Mouse (Mus musculus) midbrain, postnatal 0 days (tissue): ENCODE measurements around the gene Dkk2. TPM values are rescaled to one million over a fixed set of nuclear protein-coding genes. Genes with fewer than 3 reads are reported as not detected.

ENCODE experiments used
- ATAC-seq: fragments of 200-750 bp; cut with Nextera tagmentation; 2 replicates; pipeline ENCODE4 v1.8.0; 2017; ENCODE audit warnings: moderate number of reproducible peaks, mild to moderate bottlenecking, moderate TSS enrichment, moderate library complexity; ENCODE audit not compliant: low FRiP score
- DNase-seq: peaks from one replicate; pipeline ENCODE4 v3.0.0-alpha.2; 2015; ENCODE audit warnings: low spot score
- H3K27ac ChIP-seq: fragments of 300-500 bp; sonication (generic); 2 replicates; pipeline ENCODE4 v1.5.1; 2014; ENCODE audit warnings: low read depth, mild to moderate bottlenecking, low read length, mixed read lengths
- H3K27me3 ChIP-seq: fragments of 300-500 bp; sonication (generic); 2 replicates; pipeline ENCODE4 v1.6.1; 2014; ENCODE audit warnings: low read length, control low read depth, mixed read lengths; ENCODE audit not compliant: insufficient read depth
- H3K36me3 ChIP-seq: fragments of 300-500 bp; sonication (generic); 2 replicates; pipeline ENCODE4 v1.6.1; 2014; ENCODE audit warnings: low read length, control low read depth, mixed read lengths; ENCODE audit not compliant: insufficient read depth
- H3K4me1 ChIP-seq: fragments of 300-500 bp; sonication (generic); 2 replicates; pipeline ENCODE4 v1.6.1; 2014; ENCODE audit warnings: mild to moderate bottlenecking, control low read depth, antibody characterized with exemption, low read length, mixed read lengths; ENCODE audit not compliant: insufficient read depth
- H3K4me2 ChIP-seq: fragments of 300-500 bp; sonication (generic); 2 replicates; pipeline ENCODE4 v1.6.1; 2014; ENCODE audit warnings: low read depth, mild to moderate bottlenecking, low read length, mixed read lengths; ENCODE audit not compliant: poor library complexity, severe bottlenecking
- H3K4me3 ChIP-seq: fragments of 300-500 bp; sonication (generic); 2 replicates; pipeline ENCODE4 v1.5.1; 2014; ENCODE audit warnings: low read depth, mild to moderate bottlenecking, low read length, moderate library complexity
- H3K9ac ChIP-seq: fragments of 300-500 bp; sonication (generic); replicated peaks from 2 replicates; pipeline ENCODE4 v1.6.1; 2014; ENCODE audit warnings: mild to moderate bottlenecking, low read length, moderate library complexity, mixed read lengths; ENCODE audit not compliant: poor library complexity, severe bottlenecking
- H3K9me3 ChIP-seq: fragments of 300-500 bp; sonication (generic); 2 replicates; pipeline ENCODE4 v1.6.1; 2016; ENCODE audit warnings: low read length, control low read depth
- CTCF ChIP-seq: IDR thresholded peaks from 2 replicates; pipeline ENCODE4 v1.5.1; 2016; ENCODE audit warnings: antibody characterized with exemption, mild to moderate bottlenecking
- WGBS: fragments of 180-500 bp; shearing (Covaris S2); extraction: QIAGEN DNeasy Blood & Tissue Kit; methylation state at CpG from one replicate; pipeline ENCODE4 v1.1.7; 2014; 5-methylcytosine and 5-hydroxymethylcytosine counted together
- polyA plus RNA-seq: library from polyadenylated mRNA; unstranded; fragments of >200 nt; fragmentation: Nextera tagmentation; extraction: Ambion mirVana; gene quantifications from 2 replicates; pipeline ENCODE4 v1.2.1, GENCODE M21; 2015
- total RNA-seq: library from RNA; depleted of rRNA; stranded (reverse); fragments of >200 nt; gene quantifications from 2 replicates; pipeline ENCODE4 v1.2.3, GENCODE M21; 2014

Gene Dkk2
- total and polyA plus RNA-seq, 2 experiments from 2014 or later, result 1.2 to 1.5 TPM

DNA sequence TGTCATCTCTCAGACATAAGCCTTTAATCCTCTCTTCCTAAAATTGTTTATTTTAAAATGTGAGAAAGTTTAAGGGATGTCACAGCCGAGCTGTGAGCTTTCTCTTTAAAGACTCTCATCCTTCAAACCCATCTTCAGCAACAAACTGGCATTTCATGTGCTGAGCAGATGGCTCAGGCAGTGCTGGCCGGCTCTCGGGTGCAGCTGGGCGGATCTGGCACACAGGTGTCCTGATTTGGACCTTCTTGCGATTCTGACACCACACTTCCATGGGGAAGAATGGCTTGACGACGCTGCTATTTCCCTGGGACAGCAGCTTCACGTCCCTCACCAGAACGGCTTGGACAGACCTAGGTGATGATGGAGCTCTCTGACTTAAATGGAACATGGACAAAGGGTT, 17.9 kb downstream of the Dkk2 start:
- Histone ChIP-seq H3K27ac (no peak overlapping the region), H3K4me3 (no peak overlapping the region), H3K4me2 (no peak overlapping the region), H3K27me3 (no peaks in the 10 kb centered on the region), H3K9ac (no peak overlapping the region), H3K9me3 (no peaks in the 10 kb centered on the region), H3K4me1 (no peaks in the 10 kb centered on the region), H3K36me3 (no peaks in the 10 kb centered on the region)
- DNase-seq, result peak; percentile 35
- no peak for TF ChIP-seq CTCF
- WGBS, result 68% methylated on average over 9 of the region's 9 CpGs
- ATAC-seq, result no peak

DNA sequence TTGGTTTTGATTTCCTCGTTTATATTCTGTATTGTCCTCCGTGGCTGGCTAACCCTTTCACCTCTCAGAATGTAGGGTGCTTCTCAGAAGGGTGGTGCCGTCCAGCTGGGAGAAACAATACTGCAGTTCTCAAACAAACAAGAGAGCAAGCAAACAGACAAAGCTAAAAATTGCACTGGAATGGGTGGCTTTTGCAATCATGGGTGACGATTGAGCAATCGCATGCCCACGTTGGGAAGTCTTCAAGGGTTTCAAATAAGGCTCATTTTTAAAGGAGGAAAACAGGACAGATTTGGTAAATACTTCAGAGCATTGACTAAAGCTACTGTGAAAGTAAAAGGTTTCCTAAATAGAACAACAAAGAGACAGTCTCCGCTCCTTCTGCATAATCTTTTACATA, 18.4 kb downstream of the Dkk2 start:
- no peak for TF ChIP-seq CTCF
- Histone ChIP-seq H3K27me3 (no peaks in the 10 kb centered on the region), H3K4me2 (no peak overlapping the region), H3K4me1 (no peaks in the 10 kb centered on the region), H3K4me3 (no peak overlapping the region), H3K9me3 (no peaks in the 10 kb centered on the region), H3K36me3 (no peaks in the 10 kb centered on the region), H3K9ac (no peak overlapping the region), H3K27ac (no peak overlapping the region)
- ATAC-seq (no peak), DNase-seq (no peak)
- WGBS, result 53% methylated on average over 7 of the region's 7 CpGs

DNA sequence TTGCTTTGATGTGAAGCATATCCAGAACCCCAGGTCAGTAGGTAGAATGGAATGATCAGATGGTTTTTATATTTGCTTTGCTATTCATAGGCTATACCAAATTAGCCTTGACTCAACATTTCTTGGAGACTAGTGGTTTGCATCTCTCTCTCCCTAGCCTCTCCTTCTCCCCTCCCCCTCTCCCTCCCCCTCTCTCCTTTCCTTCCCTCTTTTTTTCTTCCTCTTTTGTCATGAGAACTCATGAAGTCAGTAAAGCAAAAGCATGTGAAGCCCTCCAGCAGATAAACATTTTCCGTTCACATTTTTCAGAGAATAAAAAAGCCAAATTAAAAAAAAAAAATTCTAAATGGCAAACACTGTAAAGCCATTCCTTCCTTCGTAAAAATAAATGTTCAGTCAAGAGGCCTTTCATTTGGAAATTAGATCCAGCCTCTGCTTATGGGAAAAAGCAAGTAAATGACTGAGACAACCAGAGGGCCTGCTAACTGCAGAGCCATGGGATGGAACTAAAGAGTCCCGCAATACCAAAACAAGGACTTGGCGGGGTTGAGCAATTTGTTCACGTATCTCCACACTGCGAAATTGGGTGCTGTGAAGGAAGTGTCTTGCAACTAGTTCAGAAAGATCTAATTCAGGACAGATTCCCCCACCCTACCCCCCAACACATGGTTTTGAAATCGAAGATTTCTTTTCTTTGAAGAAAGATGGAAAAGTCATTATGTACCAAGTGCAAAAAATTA, 30.9 kb downstream of the Dkk2 start:
- Histone ChIP-seq H3K4me1 (no peaks in the 10 kb centered on the region), H3K27me3 (no peaks in the 10 kb centered on the region), H3K9ac (no peak overlapping the region), H3K36me3 (no peaks in the 10 kb centered on the region), H3K27ac (no peak overlapping the region), H3K4me2 (no peak overlapping the region), H3K4me3 (no peak overlapping the region), H3K9me3 (no peaks in the 10 kb centered on the region)
- 86% methylated on average over 7 of the region's 7 CpGs for WGBS
- DNase-seq (no peak), ATAC-seq (no peak)
- no peak for TF ChIP-seq CTCF

DNA sequence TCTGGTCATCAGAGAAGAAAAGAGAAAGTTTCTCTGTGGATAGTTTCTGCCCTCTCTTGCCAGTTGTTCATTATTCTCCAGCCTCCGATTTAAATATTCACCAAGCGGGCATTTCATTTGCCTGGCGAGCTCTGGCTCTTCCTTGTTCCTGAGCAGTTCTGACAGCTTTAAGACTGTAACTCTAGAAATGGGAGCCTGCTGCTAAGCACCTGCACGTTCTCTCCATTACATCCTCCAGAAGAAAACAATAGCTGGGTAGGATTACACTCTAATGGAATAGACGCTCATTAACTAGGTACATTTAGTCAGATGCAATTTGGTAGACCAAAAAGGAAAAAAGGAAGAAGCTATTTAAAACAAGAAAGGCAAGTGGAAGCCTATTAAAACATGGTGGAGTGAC, 36.3 kb downstream of the Dkk2 start:
- ATAC-seq (no peak), DNase-seq (no peak)
- H3K9me3 ChIP-seq, result no peaks in the 10 kb centered on the region
- H3K27ac ChIP-seq, result no peak overlapping the region
- no peaks in the 10 kb centered on the region for H3K27me3 ChIP-seq
- H3K36me3 ChIP-seq, result no peaks in the 10 kb centered on the region
- 68% methylated on average over 5 of the region's 5 CpGs for WGBS
- no peak overlapping the region for H3K9ac ChIP-seq
- no peak for TF ChIP-seq CTCF
- H3K4me1 ChIP-seq, result no peaks in the 10 kb centered on the region
- no peak overlapping the region for H3K4me3 ChIP-seq
- H3K4me2 ChIP-seq, result no peak overlapping the region

DNA sequence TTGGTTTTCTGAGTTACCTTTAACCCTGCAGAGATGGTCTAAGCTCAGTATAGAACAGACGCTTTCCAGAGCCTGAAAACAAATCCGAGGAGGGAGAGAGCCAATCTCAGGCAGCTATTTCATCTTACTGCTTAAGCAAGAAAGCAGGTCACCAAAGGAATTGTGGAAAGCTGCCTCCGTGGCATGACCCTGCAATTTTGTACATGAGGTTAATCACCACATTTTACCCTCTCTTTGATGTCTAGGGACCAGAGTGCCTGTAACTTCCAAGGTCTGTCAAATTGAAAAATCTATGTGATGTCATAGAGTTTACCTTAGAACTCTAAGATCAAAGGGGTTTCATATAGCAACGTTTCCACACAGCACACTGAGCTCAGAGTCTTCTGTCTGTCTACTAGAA, 37.5 kb downstream of the Dkk2 start:
- H3K27ac ChIP-seq, result no peak overlapping the region
- H3K4me1 ChIP-seq, result no peaks in the 10 kb centered on the region
- H3K9ac ChIP-seq, result no peak overlapping the region
- H3K4me2 ChIP-seq, result no peak overlapping the region
- WGBS, result 62% methylated on average over 4 of the region's 4 CpGs
- H3K27me3 ChIP-seq, result no peaks in the 10 kb centered on the region
- no peaks in the 10 kb centered on the region for H3K36me3 ChIP-seq
- no peak overlapping the region for H3K4me3 ChIP-seq
- ATAC-seq (no peak), DNase-seq (no peak)
- H3K9me3 ChIP-seq, result no peaks in the 10 kb centered on the region
- no peak for TF ChIP-seq CTCF

DNA sequence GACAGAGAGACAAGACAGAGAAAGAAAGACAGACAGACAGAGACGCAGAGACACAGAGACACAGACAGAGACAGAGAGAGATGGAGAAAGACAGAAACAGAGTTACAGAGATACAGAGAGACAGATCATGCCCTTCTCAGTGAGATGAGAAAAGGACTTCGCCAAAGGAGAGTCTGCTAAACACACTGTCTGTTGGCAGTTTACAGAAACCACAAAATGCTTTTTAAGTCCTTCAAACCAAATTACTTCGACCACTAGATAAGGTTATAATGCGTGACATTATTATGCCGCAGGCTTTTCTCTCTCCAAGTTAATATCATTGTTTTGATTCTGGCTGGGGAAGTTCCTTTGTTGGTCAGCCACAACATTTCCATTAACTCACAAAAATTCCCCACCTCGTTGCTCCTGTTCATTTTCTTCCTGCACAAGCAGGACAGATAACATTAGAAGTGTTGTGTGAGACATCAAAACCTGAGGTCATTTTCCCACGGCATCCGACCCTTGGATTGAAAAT, 40.2 kb downstream of the Dkk2 start:
- Histone ChIP-seq H3K36me3 (no peaks in the 10 kb centered on the region), H3K9ac (no peak overlapping the region), H3K4me3 (no peak overlapping the region), H3K4me1 (no peaks in the 10 kb centered on the region), H3K4me2 (no peak overlapping the region), H3K27me3 (no peaks in the 10 kb centered on the region), H3K9me3 (no peaks in the 10 kb centered on the region), H3K27ac (no peak overlapping the region)
- 77% methylated on average over 8 of the region's 8 CpGs for WGBS
- no peak for ATAC-seq
- DNase-seq, result no peak
- TF ChIP-seq CTCF, result no peak
